Mouse (Mus musculus): ENCODE results near the gene Asb5. TPM values are rescaled to one million over a fixed set of nuclear protein-coding genes. Genes with fewer than 3 reads are reported as not detected.

The Asb5 gene
- polyA plus RNA-seq, 1 experiment = 6.1 TPM

DNA sequence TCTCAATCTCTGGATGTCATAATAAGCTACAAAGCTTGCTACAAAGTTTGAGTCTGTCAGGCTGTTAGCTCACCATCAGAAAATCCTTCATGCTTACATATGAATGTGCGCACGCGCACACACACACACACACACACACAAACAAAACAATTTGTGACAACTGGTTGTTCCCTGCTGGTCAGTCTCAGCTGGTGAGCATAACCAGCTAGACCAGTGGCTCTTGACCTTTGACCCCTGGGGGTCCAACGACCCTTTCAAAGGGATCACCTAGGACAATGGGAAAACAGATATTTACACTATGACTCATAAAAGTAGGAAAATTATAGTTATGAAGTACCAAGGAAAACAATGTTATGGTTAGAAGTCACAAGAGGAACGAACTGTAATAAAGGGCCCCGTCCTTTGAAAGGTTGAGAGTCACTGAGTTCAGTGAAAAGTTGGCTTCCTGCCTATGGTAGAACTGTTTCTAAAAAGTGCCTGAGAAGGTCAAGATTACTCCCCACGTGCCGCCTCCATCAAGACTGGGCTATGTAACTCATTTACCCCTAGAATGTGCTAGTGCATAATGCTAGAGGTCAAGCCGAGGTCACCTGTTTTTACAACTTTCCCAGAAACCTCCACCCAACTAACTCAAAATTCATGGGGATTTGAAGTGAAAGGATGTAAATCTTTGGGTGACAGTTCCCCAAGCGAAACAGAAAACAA lies 10.5 kb upstream of the Asb5 start:
- Histone ChIP-seq H3K27ac (replicated peaks; ENCODE audit: low read depth, low read length) (no peak overlapping the region), H3K4me3 (ENCODE audit: insufficient read depth, low read depth, low read length) (no peak overlapping the region), H3K4me1 (ENCODE audit: control insufficient read depth, insufficient read depth, insufficient read length, low read length) (no peaks in the 10 kb centered on the region)

DNA sequence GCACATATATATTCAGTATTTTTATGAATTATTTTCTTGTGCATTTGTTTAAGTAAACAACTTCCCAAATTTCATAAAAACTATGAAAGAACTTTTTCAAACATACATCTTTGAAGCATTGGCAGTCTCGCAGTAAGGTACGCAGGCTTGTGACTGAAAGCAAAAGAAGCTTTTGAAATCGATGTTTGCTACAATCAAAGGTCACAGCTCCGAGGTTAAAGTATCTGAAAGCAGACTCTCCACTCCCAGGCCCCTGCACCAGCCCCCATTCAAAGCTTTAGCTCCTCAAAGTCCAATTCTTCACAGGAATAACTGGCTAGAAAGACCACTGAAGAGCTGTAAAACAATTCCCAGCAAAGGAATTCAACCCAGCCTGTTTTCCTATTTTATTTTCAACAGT lies 8.9 kb upstream of the Asb5 start:
- H3K27ac ChIP-seq (replicated peaks; ENCODE audit: low read depth, low read length) = no peak overlapping the region
- no peak overlapping the region for H3K4me3 ChIP-seq (ENCODE audit: insufficient read depth, low read depth, low read length)
- H3K4me1 ChIP-seq (ENCODE audit: control insufficient read depth, insufficient read depth, insufficient read length, low read length) = no peaks in the 10 kb centered on the region

DNA sequence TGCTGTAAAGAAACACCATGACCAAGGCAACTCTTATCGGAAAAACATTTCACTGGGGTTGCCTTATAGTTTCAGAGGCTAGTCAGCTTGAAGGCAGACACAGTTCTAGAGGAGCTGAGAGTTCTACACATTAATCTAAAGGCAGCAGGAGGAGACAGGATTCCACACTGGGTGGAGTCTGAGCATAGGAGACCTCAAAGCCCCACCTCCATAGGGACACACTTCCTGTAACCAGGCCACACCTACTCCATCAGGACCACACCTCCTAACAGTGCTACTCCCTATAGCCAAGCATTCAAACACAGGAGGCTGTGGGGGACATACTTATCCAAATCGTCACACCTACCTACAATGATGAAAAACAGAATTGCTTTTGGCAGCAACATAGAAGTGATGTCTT lies 3.8 kb upstream of the Asb5 start:
- no peak overlapping the region for H3K4me3 ChIP-seq (ENCODE audit: insufficient read depth, low read depth, low read length)
- H3K27ac ChIP-seq (replicated peaks; ENCODE audit: low read depth, low read length) = no peak overlapping the region
- 0 out of 2 replicates have a peak, but pooled peaks cover 2% of the 10 kb centered on the region for H3K4me1 ChIP-seq (ENCODE audit: control insufficient read depth, insufficient read depth, insufficient read length, low read length)

DNA sequence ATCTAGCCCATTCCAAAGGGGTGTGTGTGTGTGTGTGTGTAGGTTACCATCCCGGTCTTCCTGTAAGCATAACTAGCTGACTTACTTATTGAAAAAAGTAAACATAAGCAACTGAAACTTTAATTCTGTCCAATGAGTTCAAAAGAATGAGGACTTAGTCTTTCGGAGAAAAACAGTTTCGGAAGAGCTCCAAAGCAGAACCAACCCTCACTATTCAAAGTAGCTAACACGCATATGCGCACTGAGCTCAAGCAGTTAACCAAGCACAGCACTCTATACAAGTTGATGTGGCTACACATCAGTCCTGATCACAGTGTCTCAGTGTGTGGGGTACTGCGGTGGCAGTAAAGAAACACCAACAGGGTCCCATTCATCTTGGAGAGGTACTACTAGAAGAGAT lies 2.7 kb upstream of the Asb5 start:
- no peak overlapping the region for H3K27ac ChIP-seq (replicated peaks; ENCODE audit: low read depth, low read length)
- 0 out of 2 replicates have a peak, but pooled peaks cover 2% of the 10 kb centered on the region for H3K4me1 ChIP-seq (ENCODE audit: control insufficient read depth, insufficient read depth, insufficient read length, low read length)
- H3K4me3 ChIP-seq (ENCODE audit: insufficient read depth, low read depth, low read length) = no peak overlapping the region

DNA sequence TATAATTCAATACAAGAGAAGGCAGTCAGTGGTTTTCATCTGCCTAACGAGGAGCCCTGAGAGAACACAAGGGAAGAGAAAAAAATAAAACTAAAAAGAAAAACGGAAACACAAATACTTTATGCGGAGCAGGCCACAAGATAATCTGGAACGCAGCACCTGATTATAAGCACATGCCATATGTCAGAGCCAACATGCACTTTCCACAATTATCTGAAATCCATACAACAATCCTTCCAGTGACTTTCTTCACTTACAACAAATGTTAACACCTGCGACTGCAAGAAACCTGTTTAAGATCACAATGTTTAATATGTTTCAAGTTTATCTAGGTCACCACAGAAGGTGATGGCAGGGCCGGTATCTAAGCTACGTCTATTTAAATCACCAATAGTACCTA lies 809 bp upstream of the Asb5 start:
- no peak overlapping the region for H3K4me3 ChIP-seq (ENCODE audit: insufficient read depth, low read depth, low read length)
- H3K4me1 ChIP-seq (ENCODE audit: control insufficient read depth, insufficient read depth, insufficient read length, low read length) = 0 out of 2 replicates have a peak, but pooled peaks cover 2% of the 10 kb centered on the region
- H3K27ac ChIP-seq (replicated peaks; ENCODE audit: low read depth, low read length) = no peak overlapping the region

DNA sequence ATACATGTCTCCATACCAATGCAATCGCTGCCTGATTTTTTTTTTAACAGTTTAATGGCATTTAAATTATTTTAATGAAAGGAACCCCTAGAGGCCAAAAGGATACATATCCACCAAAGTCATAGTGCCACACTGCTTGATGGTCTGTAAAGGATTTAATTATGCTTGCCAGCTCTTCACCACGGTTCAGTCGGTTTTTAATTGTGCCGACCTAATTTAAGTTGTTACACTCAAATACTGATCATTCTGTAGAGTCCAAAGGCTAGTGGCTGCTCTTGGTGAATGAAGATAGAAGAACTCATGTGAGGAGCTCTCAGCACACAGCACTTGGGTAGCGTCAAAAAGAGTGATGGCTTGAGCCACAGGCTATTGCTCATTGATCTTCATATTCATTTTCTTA lies 5.8 kb downstream of the Asb5 start:
- Histone ChIP-seq H3K27ac (replicated peaks; ENCODE audit: low read depth, low read length) (no peak overlapping the region), H3K4me3 (ENCODE audit: insufficient read depth, low read depth, low read length) (no peak overlapping the region), H3K4me1 (ENCODE audit: control insufficient read depth, insufficient read depth, insufficient read length, low read length) (no peaks in the 10 kb centered on the region)

DNA sequence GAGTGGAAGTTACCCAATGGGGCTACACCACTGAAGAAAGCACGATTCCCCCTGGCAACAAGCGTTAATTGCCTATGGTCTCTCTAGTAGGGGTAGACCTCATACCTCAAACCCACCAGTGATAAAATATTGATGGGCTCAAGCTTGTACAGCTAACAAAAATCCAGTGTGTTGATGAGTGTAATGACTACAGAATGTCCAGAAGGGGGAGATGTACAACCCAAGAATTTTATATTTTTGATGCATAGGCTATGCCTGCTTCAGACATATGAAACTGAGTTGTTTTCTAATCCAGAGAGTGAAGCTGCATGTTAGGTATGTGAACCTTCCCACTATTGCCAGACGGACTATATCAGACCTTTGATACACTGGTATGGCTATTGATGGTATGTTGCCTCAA lies 7.9 kb downstream of the Asb5 start:
- no peaks in the 10 kb centered on the region for H3K4me1 ChIP-seq (ENCODE audit: control insufficient read depth, insufficient read depth, insufficient read length, low read length)
- no peak overlapping the region for H3K27ac ChIP-seq (replicated peaks; ENCODE audit: low read depth, low read length)
- no peak overlapping the region for H3K4me3 ChIP-seq (ENCODE audit: insufficient read depth, low read depth, low read length)

DNA sequence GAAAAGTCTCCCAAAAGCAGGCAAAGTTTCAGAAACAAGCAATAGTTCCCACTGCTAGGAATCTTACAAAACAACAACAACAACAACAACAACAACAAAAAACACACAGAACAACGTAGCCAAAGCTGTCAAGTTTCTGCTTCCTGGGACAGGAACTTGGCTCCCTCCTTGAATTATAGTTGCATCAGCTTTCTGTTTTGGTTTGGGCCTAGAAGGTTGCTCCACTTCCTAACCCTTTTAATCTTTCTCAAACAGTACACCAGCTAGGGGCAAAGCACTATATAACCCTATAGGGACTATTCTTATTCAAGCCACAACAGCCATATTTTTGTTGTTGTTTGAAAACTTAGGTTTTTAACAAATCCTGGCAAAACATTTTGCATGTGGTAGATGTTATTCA lies 12.0 kb downstream of the Asb5 start:
- no peak overlapping the region for H3K4me3 ChIP-seq (ENCODE audit: insufficient read depth, low read depth, low read length)
- H3K27ac ChIP-seq (replicated peaks; ENCODE audit: low read depth, low read length) = no peak overlapping the region

DNA sequence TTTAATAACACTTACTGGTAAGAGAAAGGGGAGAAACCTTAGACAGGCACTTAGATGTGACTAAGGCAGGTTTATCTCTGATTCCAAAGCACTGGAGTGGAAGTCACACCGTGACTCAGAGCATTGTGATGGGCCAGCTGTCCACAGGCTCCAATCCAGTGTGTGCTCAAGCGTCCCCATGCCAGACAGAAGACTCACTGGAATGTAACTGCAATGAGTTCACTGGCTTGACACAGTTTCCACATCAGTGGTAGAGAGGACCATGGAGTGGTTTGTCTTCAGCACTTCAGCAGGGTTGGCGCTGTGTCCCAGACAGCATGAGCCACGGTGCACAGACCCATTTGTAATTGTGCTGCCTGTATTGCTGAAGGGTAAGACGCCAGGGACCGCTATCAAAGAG lies 19.0 kb downstream of the Asb5 start:
- Histone ChIP-seq H3K4me1 (ENCODE audit: control insufficient read depth, insufficient read depth, insufficient read length, low read length) (no peaks in the 10 kb centered on the region), H3K27ac (replicated peaks; ENCODE audit: low read depth, low read length) (no peak overlapping the region), H3K4me3 (ENCODE audit: insufficient read depth, low read depth, low read length) (no peak overlapping the region)

More for the DNA sequence above, 12.0 kb downstream of the Asb5 start:
- H3K4me1 ChIP-seq (ENCODE audit: control insufficient read depth, insufficient read depth, insufficient read length, low read length) = no peaks in the 10 kb centered on the region

DNA sequence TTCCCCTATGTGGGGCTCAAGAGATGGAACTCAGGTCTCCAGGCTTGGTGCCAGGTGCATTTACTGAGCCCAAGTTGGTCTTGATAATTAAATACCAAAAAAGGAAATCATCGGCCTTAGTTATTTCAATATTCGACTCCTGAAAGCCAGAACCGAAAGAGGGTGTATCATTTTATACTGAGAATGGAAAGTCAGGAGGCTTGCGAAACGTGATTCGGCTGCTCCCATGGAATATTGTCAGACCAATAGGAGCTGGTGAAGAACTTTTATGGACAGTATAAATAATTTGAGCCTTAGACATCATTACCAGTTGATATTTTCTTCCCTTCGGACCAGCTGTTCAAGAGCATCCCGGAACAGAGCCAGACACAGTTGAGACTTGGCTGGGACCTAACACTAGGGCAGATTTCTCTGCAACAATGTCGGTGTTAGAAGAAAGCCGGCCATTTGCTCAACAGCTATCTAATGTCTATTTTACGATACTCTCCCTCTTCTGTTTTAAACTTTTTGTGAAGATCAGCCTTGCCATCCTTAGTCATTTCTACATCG lies 20.7 kb downstream of the Asb5 start:
- Histone ChIP-seq H3K27ac (replicated peaks; ENCODE audit: low read depth, low read length) (no peak overlapping the region), H3K4me1 (ENCODE audit: control insufficient read depth, insufficient read depth, insufficient read length, low read length) (no peaks in the 10 kb centered on the region), H3K4me3 (ENCODE audit: insufficient read depth, low read depth, low read length) (no peak overlapping the region)

DNA sequence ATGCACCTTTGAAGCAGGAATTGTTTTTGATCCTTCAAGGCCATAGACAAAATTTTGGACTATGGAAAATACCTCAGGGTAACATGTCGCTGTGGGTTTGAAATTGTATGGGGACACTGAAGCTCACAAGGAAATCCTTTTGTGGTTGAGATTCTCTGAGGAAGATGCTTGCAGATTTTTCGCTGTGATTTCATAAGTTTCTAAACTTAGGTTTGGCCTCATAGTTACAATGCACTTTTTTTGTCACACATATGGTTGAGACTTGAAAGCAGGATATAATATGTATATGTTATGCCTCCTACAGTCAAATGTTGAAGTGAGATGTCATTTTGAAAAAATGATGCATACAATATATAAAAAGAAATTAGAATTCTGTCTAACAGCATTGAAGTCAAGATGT lies 25.5 kb downstream of the Asb5 start:
- H3K4me3 ChIP-seq (ENCODE audit: insufficient read depth, low read depth, low read length) = no peak overlapping the region
- H3K4me1 ChIP-seq (ENCODE audit: control insufficient read depth, insufficient read depth, insufficient read length, low read length) = no peaks in the 10 kb centered on the region
- H3K27ac ChIP-seq (replicated peaks; ENCODE audit: low read depth, low read length) = no peak overlapping the region

DNA sequence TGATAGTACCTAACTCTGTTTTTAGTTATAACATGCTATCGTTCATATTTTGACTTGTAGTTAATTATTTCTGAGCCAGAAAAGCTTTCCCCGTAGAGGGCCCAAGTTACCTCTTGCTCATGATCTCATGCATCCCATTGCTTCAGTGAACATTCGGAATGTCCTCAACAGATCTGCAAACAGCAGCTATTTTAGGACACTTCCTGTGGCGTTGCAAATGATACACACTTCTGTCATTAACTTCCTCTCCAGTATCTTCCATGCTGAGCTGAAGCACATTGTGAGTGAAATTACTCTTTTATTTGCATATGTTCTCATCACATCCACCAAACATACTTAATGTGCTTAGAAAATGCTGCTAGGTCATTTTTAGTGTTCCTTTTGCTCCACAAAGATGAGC lies 32.8 kb downstream of the Asb5 start:
- Histone ChIP-seq H3K4me3 (ENCODE audit: insufficient read depth, low read depth, low read length) (no peak overlapping the region), H3K4me1 (ENCODE audit: control insufficient read depth, insufficient read depth, insufficient read length, low read length) (no peaks in the 10 kb centered on the region), H3K27ac (replicated peaks; ENCODE audit: low read depth, low read length) (no peak overlapping the region)

DNA sequence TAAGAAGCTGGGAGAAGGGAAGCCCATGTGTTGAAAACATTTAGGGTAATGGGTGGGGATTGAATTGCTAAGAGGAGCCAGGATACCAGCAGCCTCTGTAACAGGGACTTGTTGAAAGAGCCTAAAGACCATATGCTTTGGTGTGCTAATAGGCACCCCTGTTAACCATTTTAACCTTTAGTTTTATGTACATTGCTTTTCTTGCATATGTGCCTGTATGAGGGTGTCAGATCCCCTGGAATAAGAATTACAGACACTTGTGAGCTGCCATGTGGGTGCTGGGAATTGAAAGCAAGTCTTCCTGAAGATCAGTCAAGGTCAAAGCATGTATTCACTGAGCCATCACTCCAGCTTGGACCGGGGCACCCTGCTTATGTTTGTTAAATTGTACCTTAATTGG lies 35.8 kb downstream of the Asb5 start:
- Histone ChIP-seq H3K4me3 (ENCODE audit: insufficient read depth, low read depth, low read length) (no peak overlapping the region), H3K27ac (replicated peaks; ENCODE audit: low read depth, low read length) (no peak overlapping the region), H3K4me1 (ENCODE audit: control insufficient read depth, insufficient read depth, insufficient read length, low read length) (no peaks in the 10 kb centered on the region)

DNA sequence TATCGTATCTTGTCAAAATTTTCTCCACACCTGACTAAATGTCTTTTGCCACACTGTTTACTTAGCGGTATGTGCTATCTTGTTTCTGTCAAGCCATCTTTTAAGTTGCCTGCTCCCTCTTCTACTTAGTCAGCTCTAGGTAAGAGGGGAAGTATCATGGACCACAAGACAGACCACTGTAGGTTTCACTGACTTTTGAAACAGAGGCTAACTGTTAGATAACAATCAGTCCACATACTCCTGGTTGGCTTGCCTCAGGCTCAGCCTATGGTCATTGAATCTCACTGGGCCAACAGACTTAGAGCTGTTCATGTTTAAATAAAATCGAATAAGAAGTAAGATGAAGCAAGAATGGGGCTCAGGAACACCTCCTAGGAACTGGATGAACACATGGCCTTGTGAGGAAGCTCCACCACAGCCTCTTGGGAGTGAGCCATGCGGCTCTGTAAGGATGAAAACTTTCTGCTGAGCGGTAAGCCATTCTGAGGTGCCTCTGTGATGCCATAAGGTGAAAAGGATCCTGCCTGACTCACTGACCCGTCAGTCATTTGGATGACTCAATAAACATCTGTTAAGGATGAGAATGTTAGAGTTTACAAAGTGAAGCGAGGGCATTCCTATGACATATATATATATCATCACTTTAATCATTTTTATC lies 36.4 kb downstream of the Asb5 start:
- no peaks in the 10 kb centered on the region for H3K4me1 ChIP-seq (ENCODE audit: control insufficient read depth, insufficient read depth, insufficient read length, low read length)

DNA sequence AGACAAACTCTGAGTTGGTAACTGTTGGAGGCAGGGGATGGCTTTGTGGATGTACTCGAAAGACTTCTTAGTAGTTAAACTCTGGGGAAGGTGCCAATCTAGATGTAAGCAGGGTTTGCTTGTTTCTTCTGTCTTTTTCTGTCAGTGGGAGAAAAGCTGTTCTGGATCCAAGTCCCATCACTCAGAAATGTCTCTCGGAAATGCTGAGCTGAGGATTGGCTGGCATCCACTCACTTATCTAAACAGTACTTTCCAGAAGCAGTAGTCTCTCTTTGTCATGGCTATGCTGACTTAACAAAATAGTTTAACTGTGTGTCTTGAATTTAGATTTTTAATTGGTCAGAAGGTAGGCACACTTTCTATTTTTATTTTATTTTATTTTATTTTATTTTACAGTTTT lies 37.8 kb downstream of the Asb5 start:
- no peak overlapping the region for H3K27ac ChIP-seq (replicated peaks; ENCODE audit: low read depth, low read length)
- no peaks in the 10 kb centered on the region for H3K4me1 ChIP-seq (ENCODE audit: control insufficient read depth, insufficient read depth, insufficient read length, low read length)
- H3K4me3 ChIP-seq (ENCODE audit: insufficient read depth, low read depth, low read length) = no peak overlapping the region

More for the DNA sequence above, 36.4 kb downstream of the Asb5 start:
- Histone ChIP-seq H3K4me3 (ENCODE audit: insufficient read depth, low read depth, low read length) (no peak overlapping the region), H3K27ac (replicated peaks; ENCODE audit: low read depth, low read length) (no peak overlapping the region)

All from brown adipose tissue, adult 24 weeks (tissue).